Mouse (Mus musculus) mouse embryonic stem cell (cell line): ENCODE results near the gene Sh3d19.

Experiments used
- in situ Hi-C, 2 experiments: fragments of 300-500 bp; cut with MboI; formaldehyde crosslinking; loops; 1 replicate in 1 of 2; 3 replicates in 1 of 2; pipeline ENCODE4 v1.14.3; 2019 to 2020; ENCODE audit warnings: low sequenced_read_pairs in 2 of 2, low pct_unique_long_range_greater_than_20kb in 1 of 2, mixed read lengths in 1 of 2; ENCODE audit not compliant: unreplicated experiment in 1 of 2

Sh3d19 gene

DNA sequence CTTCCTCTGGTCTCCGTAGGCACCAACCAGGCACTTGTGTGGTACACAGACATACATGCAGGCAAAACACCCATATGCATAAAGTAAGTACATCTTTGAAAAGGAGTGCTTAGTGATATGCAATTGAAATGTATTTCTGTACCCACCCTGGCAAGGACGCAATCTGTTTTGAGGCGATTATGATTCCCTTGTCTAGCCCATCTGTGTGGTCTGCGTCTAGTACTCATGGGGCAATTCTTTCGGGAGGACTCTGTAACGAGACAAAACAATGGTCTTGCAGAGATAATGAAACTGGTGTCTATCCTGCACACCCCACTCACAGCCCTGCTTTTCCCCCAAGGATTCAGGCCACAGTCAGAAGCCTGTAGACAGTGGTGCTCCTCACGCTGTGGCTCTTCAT lies 141.9 kb downstream of the Sh3d19 start:
- in situ Hi-C loops: loop anchor here (25.0 kb wide), 2 partner anchors 400 to 425 kb away; no protein-coding TSS in a partner anchor

DNA sequence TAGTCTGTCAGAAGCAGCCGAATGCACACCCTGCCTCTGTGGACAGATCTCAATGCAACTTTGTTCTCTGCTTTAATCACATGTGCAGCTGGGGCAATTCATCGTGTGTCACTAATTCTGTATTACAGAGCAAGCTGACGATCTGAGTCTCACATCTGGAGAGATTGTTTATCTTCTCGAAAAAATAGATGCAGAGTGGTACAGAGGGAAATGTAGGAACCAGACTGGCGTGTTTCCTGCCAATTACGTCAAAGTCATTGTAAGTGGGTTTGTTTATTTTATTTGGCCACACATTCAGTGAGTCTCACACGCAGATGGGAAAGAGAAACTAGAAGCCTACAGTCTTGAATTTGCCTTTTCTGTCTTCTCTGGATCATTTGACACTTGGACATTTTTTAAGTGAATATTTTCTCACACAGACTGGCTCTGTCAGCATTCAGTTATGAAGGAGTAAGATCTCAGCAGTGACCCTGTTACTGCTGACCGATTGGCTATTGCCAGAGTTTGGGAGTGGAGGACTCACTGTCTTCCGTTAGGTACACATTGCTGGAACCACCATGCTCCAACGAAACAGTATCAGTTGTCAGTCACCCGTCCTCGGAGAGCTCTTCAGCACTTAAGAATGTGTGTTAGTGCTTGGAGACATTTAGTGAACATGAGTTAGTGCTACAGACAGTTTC lies 143.9 kb downstream of the Sh3d19 start:
- in situ Hi-C loops: loop anchor here (25.0 kb wide), 2 partner anchors 402 to 427 kb away; no protein-coding TSS in a partner anchor

DNA sequence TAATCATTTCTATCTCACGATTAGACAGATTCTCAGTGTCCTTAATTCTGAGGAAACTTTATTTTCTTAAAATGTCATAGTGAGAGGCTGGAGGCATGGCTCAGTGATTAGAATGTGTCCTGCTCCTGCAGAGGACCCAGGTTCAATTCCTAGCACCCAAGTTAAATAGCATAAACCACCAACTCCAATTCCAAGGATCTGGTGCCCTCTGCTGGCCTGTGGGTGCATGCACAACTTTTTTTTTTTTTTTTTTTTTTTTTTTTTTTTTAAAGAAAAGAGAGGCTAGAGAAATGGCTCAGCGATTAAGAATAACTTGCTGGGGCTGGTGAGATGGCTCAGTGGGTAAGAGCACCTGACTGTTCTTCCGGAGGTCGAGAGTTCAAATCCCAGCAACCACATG lies 146.0 kb downstream of the Sh3d19 start:
- in situ Hi-C loops: loop anchor here (25.0 kb wide), 2 partner anchors 405 to 430 kb away; no protein-coding TSS in a partner anchor

DNA sequence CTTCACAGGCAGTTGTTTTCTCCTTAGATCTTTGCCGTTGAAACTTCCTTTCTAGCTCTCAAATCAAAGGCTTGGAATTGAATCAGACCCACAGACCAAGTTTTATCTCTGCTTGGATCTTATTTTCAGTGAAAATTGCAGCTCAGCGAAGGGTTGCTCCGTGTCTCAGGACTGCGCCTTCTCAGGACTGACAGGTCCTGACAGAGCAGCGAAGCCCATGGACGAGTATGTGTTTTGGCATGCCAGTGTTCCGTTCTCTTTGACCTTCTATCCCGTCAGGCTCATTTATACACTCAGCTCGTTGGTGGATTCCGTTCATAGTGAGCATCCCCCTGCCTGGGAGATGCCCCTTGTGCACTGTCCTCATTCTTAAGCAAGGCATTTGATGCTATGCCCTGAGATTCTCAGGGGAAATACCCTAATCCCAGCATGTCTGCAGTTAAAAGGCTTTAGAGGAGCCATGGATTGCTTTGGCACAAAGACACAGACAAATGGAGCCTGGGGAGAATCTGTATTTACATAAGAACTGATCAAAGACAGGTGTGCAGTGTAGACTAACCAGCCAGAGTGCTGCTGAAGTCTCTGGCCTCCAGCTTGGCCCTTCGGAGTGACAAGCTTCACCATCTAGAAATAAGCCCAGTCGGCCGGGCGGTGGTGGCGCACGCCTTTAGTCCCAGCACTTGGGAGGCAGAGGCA lies 148.5 kb downstream of the Sh3d19 start:
- in situ Hi-C loops: loop anchor here (25.0 kb wide), 2 partner anchors 407 to 432 kb away; no protein-coding TSS in a partner anchor

DNA sequence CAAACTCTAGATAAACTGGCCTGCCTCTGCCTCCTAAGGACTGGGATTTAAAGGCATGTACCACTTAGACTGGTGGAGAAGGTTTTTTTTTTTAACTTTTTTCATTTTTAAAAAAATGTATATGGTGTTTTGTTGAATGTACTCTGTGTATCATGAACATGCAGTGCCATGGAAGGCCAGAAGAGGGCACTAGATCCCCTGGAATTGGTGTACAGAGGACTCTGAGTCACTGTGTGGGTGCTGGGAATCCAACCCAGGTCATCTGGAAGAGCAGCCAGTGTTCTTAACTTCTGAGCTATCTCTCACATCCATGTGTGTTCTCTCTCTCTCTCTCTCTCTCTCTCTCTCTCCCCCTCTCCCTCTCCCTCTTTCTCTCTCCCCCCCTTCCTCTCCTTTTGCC lies 151.2 kb downstream of the Sh3d19 start:
- in situ Hi-C loops: loop anchor here (25.0 kb wide), 2 partner anchors 410 to 435 kb away; no protein-coding TSS in a partner anchor

DNA sequence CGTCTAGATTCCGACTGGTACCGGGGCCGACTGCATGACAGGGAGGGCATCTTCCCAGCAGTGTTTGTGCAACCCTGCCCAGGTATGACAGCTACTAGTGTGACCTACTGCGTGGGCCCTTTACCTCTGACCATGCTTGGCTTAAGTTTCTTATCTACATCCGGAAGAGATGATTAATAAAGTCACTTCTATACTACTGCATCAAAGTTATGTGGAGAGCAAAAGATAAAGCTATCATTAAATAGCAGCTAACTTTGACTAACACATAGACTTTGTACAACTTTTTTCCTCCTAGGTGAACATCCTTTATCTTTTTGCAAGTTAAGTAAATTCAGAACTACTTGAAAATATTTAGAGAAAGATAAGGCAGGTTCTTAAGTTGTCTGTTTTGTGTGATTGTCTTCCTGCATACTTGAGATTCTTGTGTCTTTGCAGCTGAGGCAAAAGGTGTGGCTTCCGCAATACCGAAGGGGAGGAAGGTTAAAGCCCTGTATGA lies 152.4 kb downstream of the Sh3d19 start:
- in situ Hi-C loops: loop anchor here (25.0 kb wide), 2 partner anchors 411 to 436 kb away; no protein-coding TSS in a partner anchor

DNA sequence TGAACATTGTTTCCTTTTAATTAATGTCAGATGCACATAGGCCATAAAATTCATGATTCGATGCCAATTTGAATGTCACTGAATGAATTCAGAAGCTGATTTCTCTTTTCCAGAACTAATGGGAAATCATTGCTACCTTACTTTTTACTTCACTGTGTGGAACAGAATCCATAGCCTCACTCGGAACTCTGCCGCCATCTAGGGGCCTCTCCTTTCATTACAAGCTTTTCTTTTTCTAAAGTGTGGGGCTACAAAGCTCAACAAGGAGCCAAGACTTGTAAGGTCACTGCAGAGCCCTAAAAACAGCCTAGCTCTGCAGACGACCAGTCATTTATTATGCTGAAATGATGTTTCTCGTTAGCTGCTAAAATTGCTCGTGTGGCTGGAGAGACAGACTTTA lies 158.8 kb downstream of the Sh3d19 start:
- in situ Hi-C loops: no loop called here

DNA sequence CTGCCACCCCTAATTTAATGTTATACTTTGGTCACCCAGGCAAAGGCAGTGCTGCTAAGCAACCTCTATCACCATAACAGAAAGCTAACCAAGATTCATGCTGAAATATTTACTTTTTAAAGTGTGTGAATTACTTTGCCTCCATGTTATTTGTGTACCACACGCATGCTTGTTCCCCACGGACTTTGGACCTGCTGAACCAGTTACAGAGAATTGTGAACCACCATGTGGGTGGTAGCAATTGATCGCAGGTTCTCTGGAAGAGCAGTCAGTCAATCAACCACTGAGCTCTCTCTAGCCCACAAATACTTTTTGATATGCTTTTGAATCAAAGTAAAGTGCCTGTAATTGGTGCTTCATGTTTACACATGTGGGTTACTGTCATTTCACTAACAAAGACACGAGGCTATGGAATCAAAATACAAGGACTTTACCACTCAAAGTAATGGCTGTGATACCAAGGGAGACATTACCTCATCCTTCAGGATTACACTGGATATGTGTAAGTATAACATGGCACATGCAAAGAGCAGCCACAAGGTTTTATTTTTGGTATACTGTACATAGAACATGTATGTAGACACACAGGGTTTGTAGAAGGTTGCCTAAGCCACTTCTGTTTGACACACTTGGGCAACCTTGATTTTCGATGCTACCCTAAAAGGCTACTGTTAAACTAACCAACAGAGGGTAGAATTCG lies 164.2 kb downstream of the Sh3d19 start:
- in situ Hi-C loops: no loop called here

DNA sequence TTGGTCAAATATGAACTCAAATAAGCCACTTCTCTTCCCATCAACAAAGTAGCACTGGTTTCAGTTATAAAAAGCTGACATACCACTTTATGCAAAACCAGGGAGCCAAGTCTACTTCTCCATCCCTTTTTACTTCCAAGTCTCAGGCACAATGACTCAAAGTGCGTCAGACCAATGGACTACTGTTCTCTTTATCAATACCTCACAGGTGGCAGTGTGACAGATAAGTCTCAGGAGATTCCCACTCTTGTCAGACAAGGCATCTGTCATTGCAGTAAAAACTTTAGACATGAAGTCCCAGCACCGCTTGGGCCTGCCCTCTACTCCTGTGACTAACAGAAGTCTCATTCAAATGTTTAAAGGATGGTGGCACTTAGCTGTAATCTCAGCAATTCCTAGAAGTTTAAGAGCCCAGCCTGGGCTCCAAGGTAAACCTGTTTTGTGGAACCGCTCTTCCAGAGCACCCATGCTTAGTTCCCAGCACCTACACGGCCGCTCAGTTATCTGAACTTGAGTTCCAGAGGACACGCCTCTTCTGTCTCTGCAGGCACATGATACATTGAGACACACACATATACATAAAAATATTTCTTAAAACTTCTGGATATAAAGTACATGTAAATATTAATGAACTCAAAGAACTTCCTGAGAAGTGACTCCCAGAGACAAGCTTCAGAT lies 165.1 kb downstream of the Sh3d19 start:
- in situ Hi-C loops: no loop called here

DNA sequence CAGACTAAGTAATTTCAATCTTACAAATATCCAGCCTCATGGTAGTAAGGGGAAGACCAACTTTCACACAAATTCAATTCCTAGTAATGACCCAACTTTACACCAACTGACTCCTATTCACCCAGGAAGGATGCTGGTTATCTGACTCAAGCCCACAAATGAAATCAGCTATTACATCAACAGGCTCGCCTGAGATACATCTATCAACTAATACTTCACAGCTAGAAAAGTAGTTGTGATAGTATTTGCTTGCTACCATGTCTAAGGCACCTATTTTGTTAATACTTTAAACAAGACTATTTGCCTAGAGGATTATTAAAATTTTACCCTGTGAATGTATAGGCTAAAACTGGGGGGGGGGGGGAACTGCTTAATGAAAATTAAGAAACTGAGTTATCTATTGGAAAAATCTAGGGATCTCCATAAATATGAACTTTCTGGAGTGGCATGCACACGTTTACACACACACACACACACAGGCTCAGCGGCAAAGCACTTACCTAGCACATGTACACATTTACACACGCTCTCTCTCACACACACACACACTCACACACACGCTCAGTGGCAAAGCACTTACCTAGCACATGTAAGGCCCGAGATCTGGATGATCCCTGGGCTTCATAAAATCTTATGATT lies 166.1 kb downstream of the Sh3d19 start:
- in situ Hi-C loops: no loop called here

DNA sequence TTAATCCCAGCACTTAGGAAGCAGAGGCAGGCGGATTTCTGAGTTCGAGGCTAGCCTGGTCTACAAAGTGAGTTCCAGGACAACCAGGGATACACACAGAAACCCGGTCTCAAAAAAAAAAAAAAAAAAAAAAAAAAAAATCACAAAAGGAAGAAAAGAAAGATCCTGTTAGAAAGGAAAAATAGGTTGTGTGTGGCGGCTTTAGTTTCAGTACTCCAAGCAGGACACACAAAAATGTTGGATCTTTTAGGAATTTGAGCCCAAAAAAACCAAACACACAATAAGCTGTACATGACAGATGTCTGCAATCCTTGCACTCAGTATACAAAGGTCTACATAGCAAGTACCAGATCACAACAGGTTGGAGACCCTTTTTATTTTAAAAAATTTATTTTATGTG lies 168.8 kb downstream of the Sh3d19 start:
- in situ Hi-C loops: no loop called here

DNA sequence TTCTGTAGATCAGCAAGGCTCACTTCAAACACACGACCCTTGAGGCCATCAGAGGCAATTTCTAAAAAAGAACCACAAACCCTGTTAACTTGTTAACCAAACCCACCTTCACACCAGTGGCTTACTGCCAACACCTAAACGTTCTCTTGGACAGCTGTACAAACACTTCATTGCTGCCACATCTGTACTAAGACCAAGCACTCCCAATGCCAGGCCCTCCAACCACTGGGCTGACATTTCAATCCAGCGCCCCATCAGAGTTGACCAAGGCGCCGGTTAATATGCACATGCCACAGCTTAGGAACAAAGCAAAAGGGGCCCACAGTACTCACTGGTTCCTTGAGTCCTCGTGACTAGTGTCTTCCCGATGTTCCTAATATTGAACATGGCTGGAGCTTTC lies 170.5 kb downstream of the Sh3d19 start:
- in situ Hi-C loops: no loop called here

DNA sequence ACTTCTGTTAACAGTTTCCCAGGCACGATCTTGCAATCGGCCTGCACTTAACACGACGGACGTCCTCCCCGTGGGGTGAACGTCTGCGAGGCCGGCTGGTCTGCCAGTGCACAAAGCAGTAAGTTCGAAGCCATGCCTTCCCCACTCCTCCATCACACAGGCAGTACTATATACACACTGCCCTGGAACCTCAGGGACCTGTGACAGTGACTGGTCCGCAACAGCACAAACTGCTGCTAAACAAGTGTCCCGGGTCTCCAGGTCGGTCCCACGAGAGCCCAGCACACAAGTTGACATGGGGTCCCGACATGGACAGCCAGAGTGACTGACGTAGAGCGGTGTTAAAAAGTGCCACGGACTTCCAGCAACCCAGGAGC lies 171.0 kb downstream of the Sh3d19 start:
- in situ Hi-C loops: no loop called here

DNA sequence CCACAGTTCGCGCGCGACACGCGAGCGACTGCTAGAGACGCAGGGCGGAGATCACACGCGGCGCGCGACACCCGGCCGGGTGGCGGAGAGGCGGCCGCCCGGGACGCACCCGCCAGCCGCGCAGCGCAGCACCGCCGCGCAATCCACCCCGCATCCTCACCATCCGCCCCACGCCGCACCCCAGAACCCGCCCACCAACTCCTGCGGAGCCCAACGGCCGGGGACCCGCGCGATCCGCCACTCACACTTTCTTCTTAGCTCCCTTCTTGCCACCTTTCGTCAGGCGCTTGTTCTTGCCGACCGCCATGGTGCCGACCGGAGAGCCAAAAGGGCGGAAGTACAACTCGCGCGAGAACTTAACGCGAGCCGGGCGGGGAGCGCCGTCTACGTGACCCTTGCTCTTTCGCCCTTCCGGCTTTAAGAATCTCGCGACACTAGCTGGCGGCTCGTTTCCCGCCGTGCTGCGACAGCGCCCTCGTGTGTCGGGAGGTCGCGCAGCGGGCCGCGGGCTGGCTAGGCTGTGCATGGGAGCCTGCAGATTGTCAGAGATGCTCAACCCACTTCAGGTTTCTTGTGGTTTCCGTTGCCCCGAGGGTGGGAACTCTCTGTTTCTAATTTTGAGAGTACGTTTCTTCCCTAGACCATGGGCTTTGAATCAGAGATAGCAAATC lies 171.5 kb downstream of the Sh3d19 start, which contains the start of gene Rps3a1:
Gene Rps3a1 (minus strand): TSS at position 440 of the 671 bp plus-strand sequence.
- in situ Hi-C loops: no loop called here

DNA sequence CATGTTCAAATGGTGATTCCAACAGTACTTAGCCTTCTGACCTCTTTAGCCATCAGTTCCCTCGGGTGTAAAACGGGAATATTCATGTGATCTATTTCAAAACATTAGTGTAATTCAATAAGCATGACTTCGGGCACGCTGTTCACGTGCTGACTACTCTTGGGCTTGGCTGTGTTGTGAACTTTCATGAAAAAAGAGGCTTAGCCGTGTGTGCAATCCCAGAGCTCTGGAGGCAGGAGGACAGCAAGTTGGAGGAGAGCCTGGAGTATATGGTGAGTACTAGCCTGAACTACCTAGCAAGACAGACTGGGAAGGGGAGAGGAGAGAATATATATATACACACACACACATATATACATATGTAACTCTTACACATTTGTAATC lies 172.0 kb downstream of the Sh3d19 start:
- in situ Hi-C loops: no loop called here

DNA sequence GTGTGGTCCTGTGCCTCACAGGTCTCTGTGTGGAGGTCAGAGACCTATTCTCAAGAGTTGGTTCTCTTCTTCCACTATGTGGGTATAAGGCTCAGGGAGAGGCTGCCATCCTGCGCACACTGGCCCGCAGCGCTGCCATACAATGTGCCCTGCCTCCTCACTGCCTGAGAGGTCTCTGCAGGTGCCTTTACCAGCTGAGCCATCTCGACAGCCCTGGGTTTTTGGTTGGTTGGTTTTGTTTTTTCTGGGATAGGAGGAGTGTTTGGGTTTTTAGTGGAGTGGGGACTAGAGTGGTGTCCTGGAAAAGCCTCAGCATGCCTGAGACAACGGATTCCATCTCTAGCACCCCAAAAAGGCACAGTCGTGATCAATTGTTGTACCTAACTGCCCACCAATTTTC lies 172.4 kb downstream of the Sh3d19 start:
- in situ Hi-C loops: no loop called here

DNA sequence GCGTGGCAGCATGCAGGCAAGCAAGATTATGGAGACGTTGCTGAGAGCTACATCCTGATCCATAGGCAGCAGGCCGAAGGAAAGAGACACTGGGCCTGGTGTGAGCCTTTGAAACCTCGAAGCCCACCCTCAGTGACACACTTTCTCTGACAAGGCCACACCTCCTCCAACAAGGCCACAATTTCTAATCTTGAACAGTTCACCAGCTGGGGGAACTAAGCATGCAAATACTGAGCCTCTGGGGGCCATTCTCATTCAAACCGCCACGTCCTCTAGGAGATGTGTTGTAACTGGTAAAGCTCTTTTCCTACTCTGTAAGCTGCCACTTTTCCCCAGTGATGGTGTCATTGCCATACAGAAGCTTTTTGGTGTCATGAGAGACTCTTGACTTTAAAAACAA lies 178.2 kb downstream of the Sh3d19 start:
- in situ Hi-C loops: no loop called here

DNA sequence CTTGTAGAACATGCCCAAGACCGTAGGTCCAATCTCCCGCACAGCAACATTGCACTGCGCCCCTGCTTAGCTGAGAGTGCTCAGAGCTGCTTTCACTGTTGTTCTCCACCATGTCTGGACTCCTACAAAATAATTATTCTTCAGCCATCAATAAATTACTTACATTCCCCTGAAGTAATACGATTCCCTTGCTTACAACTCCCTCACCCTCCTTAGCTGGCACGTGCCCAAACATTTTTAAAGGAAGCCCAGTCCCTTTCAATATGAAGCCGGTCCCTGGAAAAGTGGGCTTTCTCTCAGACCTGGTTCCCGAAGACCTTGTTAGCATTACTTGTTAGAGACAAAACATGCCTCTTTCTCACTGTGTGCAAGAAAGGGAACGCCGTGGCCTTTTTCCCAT lies 178.6 kb downstream of the Sh3d19 start:
- in situ Hi-C loops: no loop called here
